Mouse (Mus musculus) CH12.LX (cell line): Measurements from ENCODE around the gene Igsf21. TPM values are rescaled to one million over a fixed set of nuclear protein-coding genes. Genes with fewer than 3 reads are reported as not detected.
A peak's percentile ranks its signal among the peaks of the same experiment; 100 is the strongest.

Experiments
- DNase-seq: peaks from one replicate; pipeline ENCODE4 v3.0.0-alpha.2; 2013; ENCODE audit errors: extremely low read depth
- H3K27ac ChIP-seq: 2 replicates; pipeline ENCODE4 v1.5.1; 2012; ENCODE audit warnings: low read depth, mild to moderate bottlenecking, control low read depth, moderate library complexity; ENCODE audit not compliant: insufficient read depth
- H3K27me3 ChIP-seq: replicated peaks from 2 replicates; pipeline ENCODE3; 2012; ENCODE audit warnings: inconsistent platforms
- H3K36me3 ChIP-seq, 2 experiments: replicated peaks in 1 of 2; 2 replicates each; pipeline versions ENCODE3 to v1.6.1; 2012; ENCODE audit warnings: inconsistent platforms in 1 of 2, low read length in 1 of 2, mild to moderate bottlenecking in 1 of 2, mixed read lengths in 1 of 2, moderate library complexity in 1 of 2; ENCODE audit not compliant: control insufficient read depth in 1 of 2, insufficient read depth in 1 of 2
- H3K4me1 ChIP-seq, 2 experiments: 2 replicates each; pipeline ENCODE4 v1.6.1; 2012; ENCODE audit warnings: inconsistent platforms in 1 of 2, moderate library complexity in 1 of 2; ENCODE audit not compliant: insufficient read depth in 2 of 2, control insufficient read depth in 1 of 2
- H3K4me2 ChIP-seq: 2 replicates; pipeline ENCODE4 v1.6.1; 2012; ENCODE audit warnings: low read depth, mild to moderate bottlenecking, control low read depth; ENCODE audit not compliant: poor library complexity, insufficient read depth, severe bottlenecking
- H3K4me3 ChIP-seq, 3 experiments: fragments of 150-350 bp in 1 of 3; sonication (generic) in 1 of 3; replicated peaks in 1 of 3; 2 replicates each; pipeline versions ENCODE3 to v1.5.1; 2011 to 2012; ENCODE audit warnings: low read depth in 2 of 3, low read length in 2 of 3, mild to moderate bottlenecking in 2 of 3, moderate library complexity in 2 of 3, control low read depth in 1 of 3, improper control_type of control experiment in 1 of 3, inconsistent platforms in 1 of 3, mixed read lengths in 1 of 3; ENCODE audit not compliant: poor library complexity in 1 of 3
- H3K79me2 ChIP-seq: replicated peaks from 2 replicates; pipeline ENCODE4 v1.6.1; 2012; ENCODE audit warnings: mild to moderate bottlenecking, moderate library complexity; ENCODE audit not compliant: control insufficient read depth, poor library complexity, insufficient read depth, severe bottlenecking; ENCODE audit errors: extremely low read depth
- H3K9ac ChIP-seq: 2 replicates; pipeline ENCODE4 v1.6.1; 2012; ENCODE audit warnings: low read depth, mild to moderate bottlenecking, control low read depth, moderate library complexity; ENCODE audit not compliant: insufficient read depth
- H3K9me3 ChIP-seq: replicated peaks from 2 replicates; pipeline ENCODE3; 2012; ENCODE audit warnings: low read length, inconsistent platforms, mixed read lengths
- BHLHE40 ChIP-seq: IDR thresholded peaks from 2 replicates; pipeline ENCODE4 v1.6.1; 2011; ENCODE audit warnings: mild to moderate bottlenecking, low read depth, low read length, improper control_type of control experiment
- CTCF ChIP-seq, 2 experiments: IDR thresholded peaks in 1 of 2; conservative IDR thresholded peaks in 1 of 2; 2 replicates each; pipeline ENCODE4 v1.5.1; 2011 to 2012; ENCODE audit warnings: low read depth in 2 of 2, low read length in 2 of 2, improper control_type of control experiment in 1 of 2, inconsistent platforms in 1 of 2, mild to moderate bottlenecking in 1 of 2, moderate library complexity in 1 of 2
- ETS1 ChIP-seq: conservative IDR thresholded peaks from 2 replicates; pipeline ENCODE4 v1.6.1; 2012; ENCODE audit warnings: low read depth, mild to moderate bottlenecking, inconsistent platforms, low read length, improper control_type of control experiment, moderate library complexity
- GABPA ChIP-seq: IDR thresholded peaks from 2 replicates; pipeline ENCODE4 v1.6.1; 2012; ENCODE audit warnings: low read depth, low read length, improper control_type of control experiment, inconsistent platforms; ENCODE audit not compliant: insufficient replicate concordance
- IRF4 ChIP-seq: IDR thresholded peaks from 2 replicates; pipeline ENCODE4 v1.6.1; 2014; ENCODE audit warnings: low read depth, mild to moderate bottlenecking, inconsistent platforms, low read length, improper control_type of control experiment
- JUN ChIP-seq: IDR thresholded peaks from 2 replicates; pipeline ENCODE4 v1.6.1; 2011; ENCODE audit warnings: low read depth, mild to moderate bottlenecking, low read length, improper control_type of control experiment, moderate library complexity; ENCODE audit not compliant: insufficient read depth
- JUND ChIP-seq: conservative IDR thresholded peaks from 2 replicates; pipeline ENCODE4 v1.6.1; 2011; ENCODE audit warnings: low read depth, low read length, improper control_type of control experiment
- MAFK ChIP-seq: IDR thresholded peaks from 2 replicates; pipeline ENCODE4 v1.6.1; 2011; ENCODE audit warnings: low read length, improper control_type of control experiment; ENCODE audit not compliant: insufficient replicate concordance
- MAX ChIP-seq: IDR thresholded peaks from 2 replicates; pipeline ENCODE4 v1.6.1; 2011; ENCODE audit warnings: low read length, improper control_type of control experiment
- MEF2A ChIP-seq: IDR thresholded peaks from 2 replicates; pipeline ENCODE4 v1.6.1; 2014; ENCODE audit warnings: low read depth, mild to moderate bottlenecking, inconsistent platforms, low read length, improper control_type of control experiment, borderline replicate concordance
- MXI1 ChIP-seq: IDR thresholded peaks from 2 replicates; pipeline ENCODE4 v1.6.1; 2011; ENCODE audit warnings: mild to moderate bottlenecking, low read depth, low read length, improper control_type of control experiment
- MYC ChIP-seq: IDR thresholded peaks from 2 replicates; pipeline ENCODE4 v1.6.1; 2011; ENCODE audit warnings: low read depth, mild to moderate bottlenecking, improper control_type of control experiment, low read length
- NRF1 ChIP-seq: IDR thresholded peaks from 2 replicates; pipeline ENCODE4 v1.6.1; 2014; ENCODE audit warnings: low read depth, mild to moderate bottlenecking, inconsistent platforms, low read length, improper control_type of control experiment, moderate library complexity
- PAX5 ChIP-seq: IDR thresholded peaks from 2 replicates; pipeline ENCODE4 v1.6.1; 2012; ENCODE audit warnings: low read length, inconsistent platforms, mixed read lengths
- POLR2A ChIP-seq: IDR thresholded peaks from 2 replicates; pipeline ENCODE4 v1.6.1; 2011; ENCODE audit warnings: low read depth, mild to moderate bottlenecking, improper control_type of control experiment, low read length
- POLR2AphosphoS2 ChIP-seq: IDR thresholded peaks from 2 replicates; pipeline ENCODE4 v1.6.1; 2011; ENCODE audit warnings: low read depth, low read length, improper control_type of control experiment
- RAD21 ChIP-seq: IDR thresholded peaks from 2 replicates; pipeline ENCODE4 v1.6.1; 2011; ENCODE audit warnings: low read depth, mild to moderate bottlenecking, low read length, improper control_type of control experiment, moderate library complexity
- RCOR1 ChIP-seq: conservative IDR thresholded peaks from 2 replicates; pipeline ENCODE4 v1.6.1; 2012; ENCODE audit warnings: low read depth, mild to moderate bottlenecking, inconsistent platforms, low read length, improper control_type of control experiment
- SIN3A ChIP-seq: IDR thresholded peaks from 2 replicates; pipeline ENCODE4 v1.6.1; 2012; ENCODE audit warnings: low read length, improper control_type of control experiment, inconsistent platforms
- TBP ChIP-seq: conservative IDR thresholded peaks from 2 replicates; pipeline ENCODE4 v1.6.1; 2011; ENCODE audit warnings: low read depth, low read length, improper control_type of control experiment
- TCF12 ChIP-seq: IDR thresholded peaks from 2 replicates; pipeline ENCODE4 v1.6.1; 2014; ENCODE audit warnings: low read depth, mild to moderate bottlenecking, inconsistent platforms, low read length, improper control_type of control experiment
- UBTF ChIP-seq: IDR thresholded peaks from 2 replicates; pipeline ENCODE4 v1.6.1; 2012; ENCODE audit warnings: low read depth, mild to moderate bottlenecking, inconsistent platforms, low read length, improper control_type of control experiment, moderate library complexity
- USF1 ChIP-seq: IDR thresholded peaks from 2 replicates; pipeline ENCODE4 v1.6.1; 2014; ENCODE audit warnings: low read depth, mild to moderate bottlenecking, inconsistent platforms, low read length, improper control_type of control experiment
- USF2 ChIP-seq: conservative IDR thresholded peaks from 2 replicates; pipeline ENCODE4 v1.6.1; 2011; ENCODE audit warnings: low read depth, low read length, improper control_type of control experiment
- ZC3H11A ChIP-seq: IDR thresholded peaks from 2 replicates; pipeline ENCODE4 v1.6.1; 2012; ENCODE audit warnings: low read depth, mild to moderate bottlenecking, inconsistent platforms, low read length, improper control_type of control experiment
- ZMIZ1 ChIP-seq: IDR thresholded peaks from 2 replicates; pipeline ENCODE4 v1.6.1; 2012; ENCODE audit warnings: low read depth, mild to moderate bottlenecking, inconsistent platforms, low read length, improper control_type of control experiment
- ZNF384 ChIP-seq: IDR thresholded peaks from 2 replicates; pipeline ENCODE4 v1.6.1; 2012; ENCODE audit warnings: low read depth, low read length, improper control_type of control experiment, inconsistent platforms
- dilution Hi-C: fragments of 300-500 bp; cut with MboI; formaldehyde crosslinking; loops from 2 replicates; pipeline ENCODE4 v1.14.3; 2020; ENCODE audit warnings: low sequenced_read_pairs; ENCODE audit not compliant: extremely low pct_unique_long_range_greater_than_20kb, extremely low pct_ligation_motif_present
- in situ Hi-C: fragments of 300-500 bp; cut with MboI; formaldehyde crosslinking; loops from 3 replicates; pipeline ENCODE4 v1.14.3; 2019; ENCODE audit warnings: low sequenced_read_pairs, low pct_ligation_motif_present, low pct_unique_long_range_greater_than_20kb, mixed read lengths
- polyA plus RNA-seq: library from polyadenylated mRNA; unstranded; fragments of >175 nt; gene quantifications from 2 replicates; pipeline ENCODE4 v1.2.1, GENCODE M21; 2012; ENCODE audit warnings: low read depth; ENCODE audit not compliant: insufficient read length
- total RNA-seq, 2 experiments: library from RNA; depleted of rRNA; stranded (reverse); fragments of 300-350 nt in 1 of 2; fragments of >200 nt in 1 of 2; gene quantifications; 2 replicates each; pipeline ENCODE4 v1.2.3; 2012 to 2014

Igsf21 gene
- total and polyA plus RNA-seq, 3 experiments = not detected

- Histone ChIP-seq H3K4me2 (no peak overlapping the region), H3K4me3 (no peak overlapping the region), H3K36me3 (no peaks in the 10 kb centered on the region), H3K79me2 (no peaks in the 10 kb centered on the region), H3K4me1 (no peaks in the 10 kb centered on the region), H3K27me3 (no peaks in the 10 kb centered on the region), H3K27ac (no peak overlapping the region), H3K9ac (no peak overlapping the region), H3K9me3 (peaks cover 67% of the 10 kb centered on the region)
- TF ChIP-seq CTCF (conservative IDR thresholded peaks at IDR 0.05 in 1 of 2, IDR thresholded peaks at IDR 0.05 in 1 of 2; ENCODE audit: low read depth in 2 of 2, low read length in 2 of 2) (no peak), GABPA (no peak), JUN (no peak), UBTF (no peak), ETS1 (no peak), POLR2AphosphoS2 (no peak), MAX (no peak), MEF2A (no peak), IRF4 (no peak), SIN3A (no peak), MYC (no peak), RAD21 (no peak), USF1 (no peak), JUND (no peak), TBP (no peak), RCOR1 (no peak), MAFK (no peak), ZMIZ1 (no peak)
- peak; percentile 21 for DNase-seq
- in situ Hi-C loops = no loop called here
- dilution Hi-C loops = no loop called here
Measured at GRCm38 (mm10) chr4:140004170-140004569, 242.4 kb downstream of the Igsf21 start.

- no peaks in the 10 kb centered on the region for H3K36me3 ChIP-seq
- TF ChIP-seq BHLHE40 (no peak), USF2 (no peak), TCF12 (no peak), MXI1 (no peak), ZNF384 (no peak), ZC3H11A (no peak), NRF1 (no peak), MAX (no peak), PAX5 (no peak), RAD21 (no peak), POLR2A (no peak), TBP (no peak)
- in situ Hi-C loops (no loop called here), dilution Hi-C loops (no loop called here)
- no peaks in the 10 kb centered on the region for H3K27me3 ChIP-seq
- DNase-seq = no peak
- H3K9ac ChIP-seq = no peak overlapping the region
- no peak overlapping the region for H3K4me3 ChIP-seq
- H3K4me1 ChIP-seq = no peaks in the 10 kb centered on the region
- H3K4me2 ChIP-seq = no peak overlapping the region
- peaks cover 82% of the 10 kb centered on the region for H3K9me3 ChIP-seq
- no peaks in the 10 kb centered on the region for H3K79me2 ChIP-seq
- H3K27ac ChIP-seq = no peak overlapping the region
Measured at GRCm38 (mm10) chr4:140002069-140002468, 244.5 kb downstream of the Igsf21 start.
